Mouse (Mus musculus) liver, embryonic 13.5 days (tissue): Measurements from ENCODE around the gene Psg29. TPM values are rescaled to one million over a fixed set of nuclear protein-coding genes. Genes with fewer than 3 reads are reported as not detected.

Experiments
- ATAC-seq: fragments of 200-750 bp; cut with Nextera tagmentation; 2 replicates; pipeline ENCODE4 v1.8.0; 2017; ENCODE audit warnings: low read depth, mild to moderate bottlenecking, moderate number of reproducible peaks, moderate library complexity
- DNase-seq: peaks from one replicate; pipeline ENCODE4 v3.0.0; 2022
- H3K27ac ChIP-seq: fragments of 300-500 bp; sonication (generic); 2 replicates; pipeline ENCODE4 v1.5.1; 2015; ENCODE audit warnings: moderate library complexity, mild to moderate bottlenecking, inconsistent platforms
- H3K27me3 ChIP-seq: fragments of 300-500 bp; sonication (generic); 2 replicates; pipeline ENCODE4 v1.6.1; 2015; ENCODE audit warnings: mild to moderate bottlenecking, inconsistent platforms
- H3K36me3 ChIP-seq: fragments of 300-500 bp; sonication (generic); 2 replicates; pipeline ENCODE4 v1.6.1; 2015; ENCODE audit warnings: mild to moderate bottlenecking, inconsistent platforms
- H3K4me1 ChIP-seq: fragments of 300-500 bp; sonication (generic); replicated peaks from 2 replicates; pipeline ENCODE4 v1.6.1; 2015; ENCODE audit warnings: inconsistent platforms
- H3K4me2 ChIP-seq: fragments of 300-500 bp; sonication (generic); 2 replicates; pipeline ENCODE4 v1.6.1; 2015; ENCODE audit warnings: inconsistent platforms, mild to moderate bottlenecking, moderate library complexity
- H3K4me3 ChIP-seq: fragments of 300-500 bp; sonication (generic); replicated peaks from 2 replicates; pipeline ENCODE4 v1.5.1; 2015; ENCODE audit warnings: mild to moderate bottlenecking, inconsistent platforms
- H3K9ac ChIP-seq: fragments of 300-500 bp; sonication (generic); 2 replicates; pipeline ENCODE4 v1.6.1; 2015; ENCODE audit warnings: mild to moderate bottlenecking, inconsistent platforms
- H3K9me3 ChIP-seq: fragments of 300-500 bp; sonication (generic); replicated peaks from 2 replicates; pipeline ENCODE4 v1.6.1; 2016; ENCODE audit warnings: inconsistent platforms
- WGBS: fragments of 180-500 bp; shearing (Covaris S2); methylation state at CpG from one replicate; pipeline ENCODE4 v1.1.7; 2015; ENCODE audit not compliant: insufficient replicate concordance; 5-methylcytosine and 5-hydroxymethylcytosine counted together
- polyA plus RNA-seq: library from polyadenylated mRNA; unstranded; fragments of >200 nt; fragmentation: Nextera tagmentation; extraction: Ambion mirVana; gene quantifications from 2 replicates; pipeline ENCODE4 v1.2.1, GENCODE M21; 2015

Psg29 gene
- not detected in 2 replicates for polyA plus RNA-seq

- Histone ChIP-seq H3K27ac (no peak within 1 kb of the TSS), H3K9me3 (peaks cover 6% of the 10 kb centered on the region), H3K27me3 (no peaks in the 10 kb centered on the region), H3K36me3 (no peaks in the 10 kb centered on the region), H3K4me3 (no peak within 1 kb of the TSS), H3K4me2 (no peak within 1 kb of the TSS), H3K4me1 (no peaks in the 10 kb centered on the region), H3K9ac (no peak within 1 kb of the TSS)
- DNase-seq (no peak), ATAC-seq (no peak)
These were observed at the start of gene Psg29 for GRCm38 (mm10) chr7:17203177-17203576. Gene Psg29 (plus strand): TSS chr7:17203477.

GRCm38 (mm10) chr7:17155634-17156033 lies 47.6 kb upstream of the Psg29 start:
- 16% methylated on average over 2 of the region's 2 CpGs for WGBS
- H3K4me2 ChIP-seq, result no peak overlapping the region
- no peak for ATAC-seq

GRCm38 (mm10) chr7:17156885-17157677 lies 46.2 kb upstream of the Psg29 start:
- H3K36me3 ChIP-seq, result no peaks in the 10 kb centered on the region
- no peaks in the 10 kb centered on the region for H3K4me1 ChIP-seq
- 45% methylated on average over 3 of the region's 3 CpGs for WGBS
- H3K9ac ChIP-seq, result no peak overlapping the region
- H3K27ac ChIP-seq, result no peak overlapping the region
- H3K4me2 ChIP-seq, result no peak overlapping the region
- no peak overlapping the region for H3K4me3 ChIP-seq
- no peak for DNase-seq
- no peak for ATAC-seq
- H3K27me3 ChIP-seq, result no peaks in the 10 kb centered on the region
- 0 out of 2 replicates have a peak, but pooled peaks cover 3% of the 10 kb centered on the region for H3K9me3 ChIP-seq

More at GRCm38 (mm10) chr7:17155634-17156033, 47.6 kb upstream of the Psg29 start:
- H3K36me3 ChIP-seq, result no peaks in the 10 kb centered on the region
- H3K9me3 ChIP-seq, result peaks cover 3% of the 10 kb centered on the region; the same call in 1 of the 2 replicates
- DNase-seq, result no peak
- H3K27ac ChIP-seq, result no peak overlapping the region
- H3K4me1 ChIP-seq, result no peaks in the 10 kb centered on the region
- H3K9ac ChIP-seq, result no peak overlapping the region
- H3K4me3 ChIP-seq, result no peak overlapping the region
- no peaks in the 10 kb centered on the region for H3K27me3 ChIP-seq

- Histone ChIP-seq H3K4me3 (no peak overlapping the region), H3K27ac (no peak overlapping the region), H3K36me3 (no peaks in the 10 kb centered on the region), H3K9me3 (0 out of 2 replicates have a peak, but pooled peaks cover 6% of the 10 kb centered on the region), H3K9ac (no peak overlapping the region), H3K4me1 (no peaks in the 10 kb centered on the region), H3K4me2 (no peak overlapping the region), H3K27me3 (no peaks in the 10 kb centered on the region)
- DNase-seq (no peak), ATAC-seq (no peak)
- 72% methylated on average over 7 of the region's 7 CpGs for whole genome bisulfite sequencing
These were observed 44.3 kb upstream of the Psg29 start for GRCm38 (mm10) chr7:17159011-17159410.

GRCm38 (mm10) chr7:17171827-17172226 lies 31.4 kb upstream of the Psg29 start:
- no peaks in the 10 kb centered on the region for H3K27me3 ChIP-seq
- H3K27ac ChIP-seq, result no peak overlapping the region
- 38% methylated on average over 4 of the region's 4 CpGs for WGBS
- no peaks in the 10 kb centered on the region for H3K4me1 ChIP-seq
- H3K9ac ChIP-seq, result no peak overlapping the region
- H3K36me3 ChIP-seq, result no peaks in the 10 kb centered on the region
- no peak overlapping the region for H3K4me3 ChIP-seq
- ATAC-seq (no peak), DNase-seq (no peak)
- H3K9me3 ChIP-seq, result no peaks in the 10 kb centered on the region
- no peak overlapping the region for H3K4me2 ChIP-seq

- Histone ChIP-seq H3K27me3 (no peaks in the 10 kb centered on the region), H3K4me1 (no peaks in the 10 kb centered on the region), H3K9me3 (peaks cover 6% of the 10 kb centered on the region), H3K36me3 (no peaks in the 10 kb centered on the region), H3K9ac (no peak overlapping the region), H3K4me2 (no peak overlapping the region), H3K27ac (no peak overlapping the region), H3K4me3 (no peak overlapping the region)
- ATAC-seq (no peak), DNase-seq (no peak)
- 42% methylated on average over 3 of the region's 3 CpGs for WGBS
These were observed 2.4 kb downstream of the Psg29 start for GRCm38 (mm10) chr7:17205530-17206184.

Other genes starting within 250 kb of the Psg29 start
- gene Pnmal1, start 243.8 kb upstream of the Psg29 start, polyA plus RNA-seq, result 0.07 and 0.10 TPM in 2 replicates
- gene Gm42372, start 220.4 kb upstream of the Psg29 start, polyA plus RNA-seq, result 0.07 and 0.09 TPM in 2 replicates
- gene Ccdc8, start 210.8 kb upstream of the Psg29 start, polyA plus RNA-seq, result 2.8 and 3.6 TPM in 2 replicates
- gene Ppp5c, start 175.6 kb upstream of the Psg29 start, polyA plus RNA-seq, result 54.0 and 61.1 TPM in 2 replicates
- 12.6 and 14.8 TPM in 2 replicates for gene Hif3a, start 141.1 kb upstream of the Psg29 start, polyA plus RNA-seq
- gene Psg16, start 129.4 kb upstream of the Psg29 start, polyA plus RNA-seq, result 0.08 and 0.09 TPM in 2 replicates
- gene Ceacam3, start 53.2 kb upstream of the Psg29 start, polyA plus RNA-seq, result not detected in 2 replicates